Mouse (Mus musculus) liver, adult 2 months (tissue): ENCODE data around the gene Heg1.

Source experiments
- CTCF ChIP-seq: fragments of 200-500 bp; IDR thresholded peaks from 2 replicates; pipeline ENCODE4 v1.5.1; 2011; ENCODE audit warnings: low read depth, low read length, control low read depth
- POLR2A ChIP-seq: fragments of 200-500 bp; IDR thresholded peaks from 2 replicates; pipeline ENCODE4 v1.6.1; 2011; ENCODE audit warnings: low read length, control low read depth; ENCODE audit not compliant: insufficient read depth; ENCODE audit errors: extremely low read depth

DNA sequence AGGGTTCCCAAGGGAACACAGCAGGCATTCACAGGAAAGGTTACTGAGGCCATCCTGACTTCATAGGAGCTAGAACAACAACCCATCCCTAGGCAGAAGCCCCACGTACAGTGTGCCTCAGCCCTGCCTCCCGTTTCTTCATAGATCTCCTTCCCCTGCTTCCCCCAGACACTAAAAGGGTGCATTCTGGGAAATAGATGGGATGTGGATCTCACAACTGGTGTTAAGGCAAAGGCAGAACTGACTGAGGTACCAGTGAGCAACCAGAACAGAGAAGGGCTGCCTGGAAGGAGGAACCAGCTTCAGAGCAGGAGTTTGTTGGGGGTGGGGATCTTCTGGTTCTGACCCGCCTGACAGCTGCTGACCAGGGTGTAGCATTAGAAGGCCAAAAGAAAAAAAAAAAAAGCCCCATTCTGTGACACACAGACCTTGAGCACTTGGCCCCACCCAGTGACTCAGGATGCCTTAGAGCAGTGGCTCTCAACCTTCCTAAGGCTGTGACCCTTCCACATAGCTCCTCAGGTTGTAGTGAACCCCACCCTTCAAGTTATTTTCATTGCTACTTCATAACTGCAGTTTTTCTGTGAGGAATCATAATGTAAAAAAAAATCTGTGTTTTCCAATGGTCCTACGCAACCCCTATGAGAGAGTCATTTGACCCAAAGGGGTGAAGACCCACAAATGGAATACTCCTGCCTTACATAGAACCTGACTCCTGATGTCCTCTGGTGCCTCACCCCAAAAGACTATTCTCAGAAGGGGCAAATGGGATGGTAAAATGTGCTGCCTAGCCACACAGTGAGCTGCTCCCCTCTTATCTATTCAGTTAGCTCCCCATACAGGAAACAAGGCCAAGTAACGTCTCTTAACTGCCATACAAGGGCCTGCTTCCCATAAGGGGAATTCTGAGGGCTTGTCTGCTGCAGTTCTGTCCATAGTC lies 97.9 kb downstream of the Heg1 start:
- TF ChIP-seq CTCF (no peak), POLR2A (no peak)
